Mouse (Mus musculus) erythroid progenitor cell, adult 5-6 weeks (primary cell): ENCODE measurements around the gene Ehd1. TPM values are rescaled to one million over a fixed set of nuclear protein-coding genes. Genes with fewer than 3 reads are reported as not detected.
"Not testable (repeated sequence)": the region's sequence is repeated elsewhere in the genome, so short reads cannot be mapped to it uniquely, and the experiment has no call there.

Source experiments
- ATAC-seq: replicated peaks from 2 replicates; pipeline ENCODE4 v1.8.0; 2016; ENCODE audit warnings: moderate number of reproducible peaks, mild to moderate bottlenecking, moderate TSS enrichment, inconsistent platforms; ENCODE audit not compliant: poor library complexity, low FRiP score, severe bottlenecking
- total RNA-seq, 2 experiments: library from RNA; stranded (forward) in 1 of 2; stranded (reverse) in 1 of 2; fragments of 150-400 nt in 1 of 2; fragments of 186-747, 209-891 nt in 1 of 2; gene quantifications; 2 replicates each; pipeline versions ENCODE4 v1.2.3 to v1.2.4; 2015 to 2017; ENCODE audit warnings: low replicate concordance in 2 of 2

Gene Ehd1
- total RNA-seq, 2 experiments from 2014 or later, result 17.5 to 20.1 TPM

GRCm38 (mm10) chr19:6277661-6278438 is 1.3 kb downstream of the Ehd1 start:
- peak; percentile 45 for ATAC-seq

GRCm38 (mm10) chr19:6278439-6279073 is 2.0 kb downstream of the Ehd1 start:
- no peak for ATAC-seq

GRCm38 (mm10) chr19:6279481-6280144 is 3.1 kb downstream of the Ehd1 start:
- ATAC-seq, result no peak

GRCm38 (mm10) chr19:6280554-6280953 is 4.0 kb downstream of the Ehd1 start:
- ATAC-seq, result no peak

- ATAC-seq, result no peak
These were observed 4.8 kb downstream of the Ehd1 start for GRCm38 (mm10) chr19:6281122-6282020.

GRCm38 (mm10) chr19:6283001-6283400 is 6.5 kb downstream of the Ehd1 start:
- no peak for ATAC-seq

- ATAC-seq, result peak; percentile 67
These were observed 8.0 kb downstream of the Ehd1 start for GRCm38 (mm10) chr19:6284502-6284901.

- peak; percentile 44; the same call in 1 of the 2 replicates for ATAC-seq
These were observed 8.7 kb downstream of the Ehd1 start for GRCm38 (mm10) chr19:6285226-6285625.

- ATAC-seq, result peak; percentile 4; the same call in 1 of the 2 replicates
These were observed 9.3 kb downstream of the Ehd1 start for GRCm38 (mm10) chr19:6285632-6286433.

GRCm38 (mm10) chr19:6286434-6287401 is 10.2 kb downstream of the Ehd1 start:
- peak; percentile 26; the same call in 1 of the 2 replicates for ATAC-seq

- no peak for ATAC-seq
These were observed 11.8 kb downstream of the Ehd1 start for GRCm38 (mm10) chr19:6288236-6288894.

- ATAC-seq, result no peak
These were observed 13.2 kb downstream of the Ehd1 start for GRCm38 (mm10) chr19:6289696-6290238.

GRCm38 (mm10) chr19:6290720-6291116 is 14.2 kb downstream of the Ehd1 start:
- not testable (repeated sequence) for ATAC-seq

GRCm38 (mm10) chr19:6291117-6291781 is 14.7 kb downstream of the Ehd1 start:
- ATAC-seq, result no peak

- no peak for ATAC-seq
These were observed 15.7 kb downstream of the Ehd1 start for GRCm38 (mm10) chr19:6292262-6292661.

GRCm38 (mm10) chr19:6294301-6294700 is 17.8 kb downstream of the Ehd1 start:
- ATAC-seq, result no peak
